Mouse (Mus musculus) hindbrain, postnatal 0 days (tissue): ENCODE data around the gene Ttc3. TPM values are rescaled to one million over a fixed set of nuclear protein-coding genes. Genes with fewer than 3 reads are reported as not detected.

ENCODE experiments used
- ATAC-seq: fragments of 200-750 bp; cut with Nextera tagmentation; 2 replicates; pipeline ENCODE4 v1.8.0; 2017; ENCODE audit warnings: mild to moderate bottlenecking, moderate TSS enrichment, moderate library complexity
- DNase-seq: peaks from one replicate; pipeline ENCODE4 v3.0.0-alpha.2; 2015; ENCODE audit warnings: low spot score
- H3K27ac ChIP-seq: fragments of 300-500 bp; sonication (generic); 2 replicates; pipeline ENCODE4 v1.5.1; 2014; ENCODE audit warnings: mild to moderate bottlenecking
- H3K27me3 ChIP-seq: fragments of 300-500 bp; sonication (generic); 2 replicates; pipeline ENCODE4 v1.6.1; 2014; ENCODE audit warnings: low read length, mixed read lengths; ENCODE audit not compliant: insufficient read depth
- H3K36me3 ChIP-seq: fragments of 300-500 bp; sonication (generic); 2 replicates; pipeline ENCODE4 v1.6.1; 2014; ENCODE audit warnings: low read length, mixed read lengths; ENCODE audit not compliant: insufficient read depth
- H3K4me1 ChIP-seq: fragments of 300-500 bp; sonication (generic); 2 replicates; pipeline ENCODE4 v1.6.1; 2014; ENCODE audit warnings: antibody characterized with exemption, low read length, mixed read lengths; ENCODE audit not compliant: insufficient read depth
- H3K4me2 ChIP-seq: fragments of 300-500 bp; sonication (generic); 2 replicates; pipeline ENCODE4 v1.6.1; 2014; ENCODE audit warnings: low read depth, mild to moderate bottlenecking, low read length, moderate library complexity, mixed read lengths
- H3K4me3 ChIP-seq: fragments of 300-500 bp; sonication (generic); 2 replicates; pipeline ENCODE4 v1.5.1; 2014; ENCODE audit warnings: low read length
- H3K9ac ChIP-seq: fragments of 300-500 bp; sonication (generic); replicated peaks from 2 replicates; pipeline ENCODE4 v1.6.1; 2014; ENCODE audit warnings: mild to moderate bottlenecking, low read length, moderate library complexity, mixed read lengths
- H3K9me3 ChIP-seq: fragments of 300-500 bp; sonication (generic); 2 replicates; pipeline ENCODE4 v1.6.1; 2016; ENCODE audit warnings: low read length, mixed read lengths
- CTCF ChIP-seq: IDR thresholded peaks from 2 replicates; pipeline ENCODE4 v1.5.1; 2016; ENCODE audit warnings: antibody characterized with exemption, control low read depth, low read depth
- WGBS: fragments of 180-500 bp; shearing (Covaris S2); extraction: QIAGEN DNeasy Blood & Tissue Kit; methylation state at CpG from one replicate; pipeline ENCODE4 v1.1.7; 2014; 5-methylcytosine and 5-hydroxymethylcytosine counted together
- polyA plus RNA-seq: library from polyadenylated mRNA; unstranded; fragments of >200 nt; fragmentation: Nextera tagmentation; extraction: Ambion mirVana; gene quantifications from 2 replicates; pipeline ENCODE4 v1.2.1, GENCODE M21; 2015
- total RNA-seq: library from RNA; depleted of rRNA; stranded (reverse); fragments of >200 nt; gene quantifications from 2 replicates; pipeline ENCODE4 v1.2.3, GENCODE M21; 2014

Gene Ttc3
- total and polyA plus RNA-seq, 2 experiments from 2014 or later, result 848 to 985 TPM

DNA sequence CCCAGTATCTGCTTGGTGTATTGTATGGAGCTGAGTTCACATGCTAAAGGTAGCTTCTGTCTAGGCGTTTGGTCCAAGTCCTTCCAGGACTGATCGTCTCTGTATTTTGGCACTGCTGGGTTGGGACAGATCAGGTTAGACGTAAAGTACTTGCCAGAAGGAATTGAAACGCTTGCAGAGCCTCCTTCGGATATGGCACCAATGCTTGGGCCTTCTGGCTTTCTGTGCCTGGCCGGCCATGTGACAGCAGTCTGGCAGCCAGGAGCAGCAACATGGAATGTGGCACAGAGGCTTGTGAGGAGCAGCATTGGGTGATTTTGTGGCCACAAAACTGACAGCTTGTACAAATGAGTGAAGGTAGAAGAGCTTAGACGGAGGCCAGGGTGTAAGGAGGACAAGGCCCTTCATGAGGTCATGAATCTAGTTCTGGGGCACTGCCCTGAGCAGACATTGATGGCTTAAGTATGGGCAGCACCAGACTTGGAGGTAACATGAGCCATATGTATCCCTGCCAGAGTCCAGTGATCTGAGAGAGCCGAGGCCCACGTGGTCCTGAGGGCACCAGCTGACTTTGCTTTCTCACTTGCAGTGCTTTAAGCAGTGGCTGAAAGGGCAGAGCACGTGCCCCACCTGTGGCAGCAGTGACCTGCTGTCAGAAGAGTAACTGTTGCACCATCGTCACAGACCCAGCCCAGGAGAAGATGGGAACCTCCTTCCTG, 97.1 kb downstream of the Ttc3 start:
- WGBS, result 79% methylated on average over 11 of the region's 11 CpGs
- Histone ChIP-seq H3K27ac (no peak overlapping the region), H3K9ac (no peak overlapping the region), H3K27me3 (no peaks in the 10 kb centered on the region), H3K4me2 (no peak overlapping the region), H3K9me3 (no peaks in the 10 kb centered on the region), H3K36me3 (peaks cover 57% of the 10 kb centered on the region), H3K4me3 (no peak overlapping the region), H3K4me1 (peaks cover 4% of the 10 kb centered on the region; the same call in 1 of the 2 replicates)
- TF ChIP-seq CTCF, result no peak
- DNase-seq (no peak), ATAC-seq (no peak)

DNA sequence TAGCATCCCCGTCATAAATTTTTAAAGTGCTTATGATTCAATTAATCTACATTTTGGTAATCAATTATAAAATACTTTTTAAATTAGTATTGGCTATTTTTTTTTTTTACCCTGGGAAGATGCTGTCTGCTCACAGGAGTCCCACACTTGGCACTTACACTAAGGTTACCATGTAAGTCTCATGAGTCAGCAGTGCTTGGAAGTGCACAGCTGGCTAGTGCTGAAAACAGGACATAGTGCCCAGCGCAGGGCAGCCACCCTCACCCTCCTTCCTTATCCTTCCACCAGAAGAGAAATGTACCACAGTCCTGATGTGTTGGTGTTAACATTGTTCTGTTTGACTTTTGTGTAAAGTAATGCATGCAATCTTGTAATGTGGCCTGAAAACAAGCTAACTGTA, 98.0 kb downstream of the Ttc3 start:
- Histone ChIP-seq H3K36me3 (peaks cover 48% of the 10 kb centered on the region), H3K27ac (no peak overlapping the region), H3K9me3 (no peaks in the 10 kb centered on the region), H3K4me1 (peaks cover 12% of the 10 kb centered on the region), H3K9ac (no peak overlapping the region), H3K27me3 (no peaks in the 10 kb centered on the region), H3K4me3 (no peak overlapping the region), H3K4me2 (no peak overlapping the region)
- DNase-seq (no peak), ATAC-seq (no peak)
- TF ChIP-seq CTCF, result no peak
- 87% methylated on average over 2 of the region's 2 CpGs for WGBS

DNA sequence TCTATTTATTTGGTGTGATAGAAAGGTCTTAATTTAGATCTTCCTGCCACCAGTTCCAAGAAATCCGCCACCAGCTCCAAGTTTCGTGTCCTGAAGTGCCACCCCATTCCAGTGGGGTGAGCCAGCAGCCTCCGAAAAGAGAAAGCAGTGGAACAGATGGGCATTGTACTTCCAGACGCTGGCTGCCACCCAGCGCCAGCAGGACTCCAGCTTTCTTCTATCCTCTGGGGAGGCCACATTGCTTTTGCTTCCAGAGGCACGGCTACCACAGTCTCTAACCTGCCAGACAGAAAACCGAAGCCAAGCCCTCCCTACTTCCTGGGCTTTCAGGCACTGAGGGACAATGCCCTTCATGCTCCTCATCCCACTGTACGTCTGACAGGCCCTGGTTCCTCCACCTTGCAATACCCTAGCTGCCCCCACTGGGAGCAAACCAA, 102.1 kb downstream of the Ttc3 start:
- peak; percentile 53 for TF ChIP-seq CTCF
- H3K36me3 ChIP-seq, result peaks cover 26% of the 10 kb centered on the region
- peaks cover 12% of the 10 kb centered on the region for H3K4me1 ChIP-seq
- ATAC-seq (peak; percentile 87), DNase-seq (peak; percentile 91)
- H3K27ac ChIP-seq, result peak overlapping the region; percentile 79
- 0 out of 2 replicates have a peak overlapping the region, but pooled peaks have one; percentile 1 for H3K4me2 ChIP-seq
- no peak overlapping the region for H3K4me3 ChIP-seq
- WGBS, result 13% methylated on average over 8 of the region's 8 CpGs
- H3K27me3 ChIP-seq, result no peaks in the 10 kb centered on the region
- no peak overlapping the region for H3K9ac ChIP-seq
- H3K9me3 ChIP-seq, result no peaks in the 10 kb centered on the region

DNA sequence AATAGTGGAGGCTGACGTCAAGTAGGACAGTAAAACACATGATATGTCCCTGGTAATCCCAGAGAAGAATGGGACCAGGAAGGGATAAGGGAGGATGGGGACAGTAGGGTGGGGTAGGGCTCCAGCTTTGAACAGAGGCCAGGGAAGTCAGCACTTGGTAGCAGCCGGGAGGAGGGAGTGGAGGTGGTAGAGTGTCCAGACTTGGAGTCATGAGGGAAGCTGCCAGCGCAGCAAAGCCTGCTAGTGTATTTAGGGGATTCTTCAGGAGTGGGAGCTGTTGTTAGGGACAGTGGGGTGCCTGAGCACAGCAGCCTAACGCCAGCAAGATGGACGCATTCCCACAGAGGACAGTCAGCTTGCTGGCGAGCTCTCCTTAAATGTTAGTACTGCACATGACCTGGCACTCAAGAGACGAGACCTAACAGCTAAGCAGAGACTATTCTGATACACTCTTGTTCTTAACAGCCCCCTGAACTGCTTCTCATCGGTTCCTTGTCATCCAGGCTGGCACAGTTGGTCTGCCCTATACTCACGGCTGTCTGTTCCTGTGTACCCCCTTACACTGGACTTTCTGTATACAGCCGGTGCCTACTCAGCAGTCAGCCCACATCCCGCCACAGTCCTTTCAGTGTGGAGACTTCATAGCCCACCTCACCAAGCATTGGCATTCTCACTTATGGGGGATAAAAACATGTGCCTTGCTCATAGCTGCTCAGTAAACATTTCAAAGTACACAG, 102.8 kb downstream of the Ttc3 start:
- 42% methylated on average over 11 of the region's 11 CpGs for WGBS
- H3K27ac ChIP-seq, result peak overlapping the region; percentile 79
- H3K27me3 ChIP-seq, result no peaks in the 10 kb centered on the region
- peaks cover 12% of the 10 kb centered on the region for H3K4me1 ChIP-seq
- H3K9ac ChIP-seq, result no peak overlapping the region
- peak; percentile 90 for ATAC-seq
- DNase-seq, result peak; percentile 71
- H3K36me3 ChIP-seq, result peaks cover 22% of the 10 kb centered on the region; the same call in 1 of the 2 replicates
- H3K9me3 ChIP-seq, result no peaks in the 10 kb centered on the region
- TF ChIP-seq CTCF, result no peak
- 0 out of 2 replicates have a peak overlapping the region, but pooled peaks have one; percentile 1 for H3K4me2 ChIP-seq
- no peak overlapping the region for H3K4me3 ChIP-seq

DNA sequence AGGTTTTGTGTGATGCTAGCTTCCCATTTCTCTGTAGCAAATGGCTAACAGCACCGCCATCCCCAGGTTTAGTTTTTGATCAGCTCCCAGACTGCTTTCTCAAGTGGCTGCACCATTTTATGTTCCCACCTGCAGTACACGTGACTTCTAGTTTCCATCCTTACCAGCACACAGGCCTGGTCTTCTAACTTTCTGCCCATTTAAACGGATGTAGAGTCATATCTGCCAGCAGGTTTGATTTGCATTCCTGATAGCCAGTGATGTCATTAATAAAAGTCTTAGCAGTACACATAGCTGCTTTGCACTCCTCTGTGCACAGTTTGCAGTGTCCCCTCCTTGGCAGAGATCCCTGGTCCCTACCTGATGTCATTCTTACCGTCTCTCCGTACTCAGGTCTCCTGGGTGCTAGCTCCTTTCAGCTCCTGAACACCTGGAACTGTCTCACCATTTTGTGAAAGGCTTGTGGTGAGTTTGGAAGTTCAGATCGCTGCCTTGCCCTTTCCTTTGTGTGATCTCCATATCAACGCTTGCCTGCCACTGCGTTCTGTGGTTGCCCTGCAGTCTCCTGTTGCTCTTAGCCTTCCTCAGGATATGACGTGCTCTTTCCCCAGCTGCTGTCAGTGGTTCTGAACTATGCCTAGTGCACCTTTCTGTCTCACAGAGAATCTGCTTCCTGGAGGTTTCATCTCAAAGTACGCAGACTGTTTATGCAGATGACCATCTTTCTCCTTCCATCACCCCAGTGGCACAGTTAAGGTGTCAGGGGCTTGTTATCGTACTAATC, 114.5 kb downstream of the Ttc3 start:
- TF ChIP-seq CTCF, result no peak
- no peaks in the 10 kb centered on the region for H3K27me3 ChIP-seq
- WGBS, result 78% methylated on average over 11 of the region's 11 CpGs

DNA sequence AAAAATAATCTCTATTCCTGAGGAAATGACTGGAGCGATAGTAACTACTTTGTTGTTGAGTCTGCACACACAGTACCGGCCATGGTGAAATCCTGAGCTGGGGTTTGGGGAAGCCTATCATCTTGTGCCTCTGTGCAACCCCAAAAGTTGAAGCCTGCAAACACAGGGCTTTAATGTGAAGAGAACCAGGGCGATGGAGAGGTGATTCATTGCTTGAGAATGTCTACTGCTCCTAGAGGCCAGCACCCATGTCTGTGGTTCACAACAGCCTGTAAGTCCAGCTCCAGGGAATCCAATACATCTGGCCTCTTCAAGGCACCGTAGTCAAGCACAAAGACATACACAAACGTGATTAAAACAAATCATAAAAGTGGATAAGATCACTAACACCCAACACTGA, 116.9 kb downstream of the Ttc3 start:
- DNase-seq, result no peak
- H3K4me3 ChIP-seq, result no peak overlapping the region
- no peaks in the 10 kb centered on the region for H3K9me3 ChIP-seq
- no peak for TF ChIP-seq CTCF
- ATAC-seq, result no peak
- H3K27ac ChIP-seq, result no peak overlapping the region
- no peaks in the 10 kb centered on the region for H3K36me3 ChIP-seq
- H3K27me3 ChIP-seq, result no peaks in the 10 kb centered on the region
- H3K9ac ChIP-seq, result no peak overlapping the region
- H3K4me1 ChIP-seq, result no peaks in the 10 kb centered on the region
- 89% methylated on average over 5 of the region's 5 CpGs for WGBS
- no peak overlapping the region for H3K4me2 ChIP-seq

More for the DNA sequence above, 114.5 kb downstream of the Ttc3 start:
- DNase-seq, result no peak
- no peaks in the 10 kb centered on the region for H3K9me3 ChIP-seq
- no peak overlapping the region for H3K4me3 ChIP-seq
- no peak overlapping the region for H3K4me2 ChIP-seq
- no peaks in the 10 kb centered on the region for H3K36me3 ChIP-seq
- no peaks in the 10 kb centered on the region for H3K4me1 ChIP-seq
- ATAC-seq, result no peak
- no peak overlapping the region for H3K9ac ChIP-seq
- no peak overlapping the region for H3K27ac ChIP-seq
